Mouse (Mus musculus) ES-Bruce4 (cell line): Measurements from ENCODE around the gene Dgcr8. TPM values are rescaled to one million over a fixed set of nuclear protein-coding genes. Genes with fewer than 3 reads are reported as not detected.
"Not testable (repeated sequence)": the region's sequence is repeated elsewhere in the genome, so short reads cannot be mapped to it uniquely, and the experiment has no call there.

Experiments used
- H3K27ac ChIP-seq: 2 replicates; pipeline ENCODE4 v1.5.1; 2012; ENCODE audit warnings: low read length, inconsistent platforms; ENCODE audit not compliant: insufficient read depth
- H3K27me3 ChIP-seq: 2 replicates; pipeline ENCODE4 v1.6.1; 2012; ENCODE audit warnings: mild to moderate bottlenecking, low read length, inconsistent platforms; ENCODE audit not compliant: control insufficient read depth, poor library complexity, insufficient read depth, severe bottlenecking
- H3K36me3 ChIP-seq: 2 replicates; pipeline ENCODE4 v1.6.1; 2012; ENCODE audit warnings: inconsistent platforms, mild to moderate bottlenecking, low read length, moderate library complexity; ENCODE audit not compliant: control insufficient read depth, poor library complexity, insufficient read depth, severe bottlenecking
- H3K4me1 ChIP-seq: one replicate; pipeline ENCODE4 v1.8.1; 2011; ENCODE audit warnings: low read length; ENCODE audit not compliant: control insufficient read depth, insufficient read depth
- H3K4me3 ChIP-seq: 2 replicates; pipeline ENCODE4 v1.5.1; 2011; ENCODE audit warnings: low read depth, mild to moderate bottlenecking, low read length
- H3K9ac ChIP-seq: 2 replicates; pipeline ENCODE4 v1.6.1; 2012; ENCODE audit warnings: low read depth, mild to moderate bottlenecking, inconsistent platforms; ENCODE audit not compliant: poor library complexity, severe bottlenecking
- H3K9me3 ChIP-seq: replicated peaks from 2 replicates; pipeline ENCODE4 v1.6.1; 2012; ENCODE audit warnings: mild to moderate bottlenecking, low read length, inconsistent platforms; ENCODE audit not compliant: control insufficient read depth, poor library complexity, insufficient read depth, severe bottlenecking
- CTCF ChIP-seq: IDR thresholded peaks from one replicate; pipeline ENCODE4 v1.8.1; 2011; ENCODE audit warnings: low read depth, low read length
- EP300 ChIP-seq: IDR thresholded peaks from 2 replicates; pipeline ENCODE4 v1.6.1; 2011; ENCODE audit warnings: low read depth, low read length; ENCODE audit not compliant: insufficient read depth
- POLR2A ChIP-seq: IDR thresholded peaks from one replicate; pipeline ENCODE4 v1.8.1; 2011; ENCODE audit warnings: low read length; ENCODE audit not compliant: insufficient read depth
- polyA plus RNA-seq: library from polyadenylated mRNA; stranded (reverse); fragments of >200 nt; gene quantifications from 2 replicates; pipeline ENCODE4 v1.2.4, GENCODE M21; 2011; ENCODE audit warnings: low read depth; ENCODE audit not compliant: missing spikeins, insufficient read depth, insufficient read length

Gene Dgcr8
- polyA plus RNA-seq, 1 experiment: 82.7 TPM

DNA sequence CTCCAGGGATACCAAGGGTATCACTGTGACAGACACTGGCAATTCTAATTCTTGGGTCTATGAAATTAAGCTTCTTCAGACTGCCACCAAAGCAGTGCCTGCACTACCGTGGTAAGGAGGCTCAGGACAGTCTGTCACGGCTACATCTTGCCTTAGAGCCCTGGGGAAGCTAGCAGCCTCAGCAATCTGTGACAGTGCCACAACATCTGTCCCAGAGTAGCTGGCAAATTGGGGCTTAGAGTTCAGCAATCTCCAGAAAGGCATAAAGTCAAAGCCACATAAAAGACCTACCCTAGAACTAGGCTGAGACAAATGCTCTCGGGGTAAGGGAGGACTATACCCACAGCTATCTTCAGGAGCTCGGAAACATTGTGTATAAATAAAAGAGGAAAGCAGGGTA, 36.7 kb upstream of the Dgcr8 start:
- Histone ChIP-seq H3K4me1 (peaks cover 4% of the 10 kb centered on the region), H3K4me3 (no peak overlapping the region), H3K9me3 (no peaks in the 10 kb centered on the region), H3K27me3 (no peaks in the 10 kb centered on the region), H3K9ac (no peak overlapping the region), H3K27ac (no peak overlapping the region), H3K36me3 (no peaks in the 10 kb centered on the region)
- TF ChIP-seq POLR2A (no peak), EP300 (no peak), CTCF (no peak)

DNA sequence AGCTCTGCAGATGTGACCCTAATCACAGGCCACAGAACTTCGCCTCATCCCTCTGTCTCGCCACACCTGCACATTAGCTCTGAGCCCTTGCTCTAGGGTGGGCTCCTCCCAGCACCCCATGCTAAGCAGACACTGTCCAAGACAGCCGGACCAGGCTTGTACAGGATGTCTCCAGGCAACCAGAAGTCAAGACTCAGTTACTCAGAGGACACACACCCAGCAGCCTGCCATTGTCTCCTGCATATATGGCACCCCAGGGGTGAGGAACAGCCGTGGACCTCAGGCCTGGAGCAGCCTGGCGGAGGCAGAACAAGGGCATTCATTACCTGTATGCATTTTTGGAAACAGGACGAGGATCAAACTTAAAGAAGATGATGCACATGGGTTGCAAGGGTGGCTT, 35.0 kb upstream of the Dgcr8 start:
- Histone ChIP-seq H3K9me3 (no peaks in the 10 kb centered on the region), H3K27me3 (no peaks in the 10 kb centered on the region), H3K4me3 (no peak overlapping the region), H3K36me3 (no peaks in the 10 kb centered on the region), H3K9ac (no peak overlapping the region), H3K27ac (no peak overlapping the region), H3K4me1 (peaks cover 4% of the 10 kb centered on the region)
- no peak for TF ChIP-seq CTCF
- 0 out of 2 replicates have a peak, but pooled peaks have one; percentile 47 for TF ChIP-seq EP300
- TF ChIP-seq POLR2A: no peak

DNA sequence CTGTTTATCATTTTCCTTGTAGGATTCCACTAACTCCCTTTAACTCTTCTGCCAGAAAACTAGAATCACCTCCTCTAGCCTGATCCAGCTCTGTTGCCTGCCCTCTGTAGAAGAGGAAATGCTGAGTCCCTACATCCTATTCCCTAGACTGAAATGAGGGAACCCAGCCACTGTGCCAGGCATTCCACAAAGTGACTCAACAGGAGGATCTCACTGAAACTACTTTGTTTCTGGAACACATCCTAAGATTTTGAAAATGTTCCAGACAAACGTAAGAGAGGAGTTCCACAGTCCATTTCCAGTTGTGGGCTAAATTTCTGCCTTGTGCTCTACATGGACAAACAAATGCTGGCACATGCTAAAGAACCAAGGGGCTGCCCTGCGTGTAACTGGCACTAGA, 34.4 kb upstream of the Dgcr8 start:
- no peak overlapping the region for H3K4me3 ChIP-seq
- H3K9me3 ChIP-seq: no peaks in the 10 kb centered on the region
- H3K9ac ChIP-seq: no peak overlapping the region
- no peak overlapping the region for H3K27ac ChIP-seq
- TF ChIP-seq POLR2A (no peak), CTCF (no peak), EP300 (no peak)
- H3K27me3 ChIP-seq: no peaks in the 10 kb centered on the region
- no peaks in the 10 kb centered on the region for H3K36me3 ChIP-seq
- peaks cover 4% of the 10 kb centered on the region for H3K4me1 ChIP-seq

DNA sequence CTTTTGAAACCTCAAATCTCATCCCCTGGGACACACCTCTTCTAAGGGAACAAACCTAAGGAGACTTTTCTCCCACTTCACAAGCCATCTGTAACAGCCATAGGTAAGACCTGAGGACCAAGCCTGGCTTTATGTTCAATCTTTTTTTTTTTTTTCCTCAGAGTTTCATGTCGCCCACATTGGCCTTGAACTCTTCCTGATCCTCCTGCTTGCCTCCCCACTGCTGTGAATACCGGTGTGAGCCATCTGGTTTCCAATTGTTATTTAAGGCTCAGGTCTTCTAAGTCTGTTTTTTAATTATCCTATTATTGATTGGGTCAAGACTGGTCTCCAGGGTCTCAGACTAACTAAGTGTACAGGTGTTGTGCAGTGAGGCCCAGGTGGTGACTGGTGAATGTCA, 32.4 kb upstream of the Dgcr8 start:
- TF ChIP-seq CTCF: no peak
- no peak for TF ChIP-seq POLR2A
- no peak for TF ChIP-seq EP300
- no peak overlapping the region for H3K27ac ChIP-seq

DNA sequence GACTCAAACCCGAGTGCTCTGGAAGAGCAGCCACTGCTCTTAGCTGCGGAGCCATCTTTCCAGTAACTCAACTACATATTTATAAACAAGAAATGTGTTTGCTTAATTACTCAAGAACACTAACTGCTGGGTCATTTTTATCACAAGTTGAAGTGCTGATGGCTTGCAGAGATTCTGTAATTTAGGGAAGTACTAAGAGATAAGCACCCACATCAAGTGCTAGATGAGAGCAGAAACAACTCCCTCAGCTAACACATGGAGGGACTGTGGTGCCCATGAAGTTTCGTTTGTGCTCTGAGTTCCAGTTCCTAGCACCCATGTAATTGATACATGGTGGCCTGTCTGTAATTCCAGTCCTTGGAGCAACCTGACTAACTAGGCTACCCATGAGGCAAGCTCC, 29.9 kb upstream of the Dgcr8 start:
- Histone ChIP-seq H3K27ac (no peak overlapping the region), H3K4me1 (peaks cover 4% of the 10 kb centered on the region), H3K9ac (no peak overlapping the region), H3K27me3 (no peaks in the 10 kb centered on the region), H3K36me3 (no peaks in the 10 kb centered on the region), H3K9me3 (no peaks in the 10 kb centered on the region), H3K4me3 (no peak overlapping the region)
- TF ChIP-seq POLR2A (no peak), CTCF (no peak), EP300 (no peak)

More for the DNA sequence above, 32.4 kb upstream of the Dgcr8 start:
- H3K4me1 ChIP-seq: peaks cover 4% of the 10 kb centered on the region
- H3K4me3 ChIP-seq: no peak overlapping the region
- H3K27me3 ChIP-seq: no peaks in the 10 kb centered on the region
- no peaks in the 10 kb centered on the region for H3K36me3 ChIP-seq
- H3K9ac ChIP-seq: no peak overlapping the region
- H3K9me3 ChIP-seq: no peaks in the 10 kb centered on the region

DNA sequence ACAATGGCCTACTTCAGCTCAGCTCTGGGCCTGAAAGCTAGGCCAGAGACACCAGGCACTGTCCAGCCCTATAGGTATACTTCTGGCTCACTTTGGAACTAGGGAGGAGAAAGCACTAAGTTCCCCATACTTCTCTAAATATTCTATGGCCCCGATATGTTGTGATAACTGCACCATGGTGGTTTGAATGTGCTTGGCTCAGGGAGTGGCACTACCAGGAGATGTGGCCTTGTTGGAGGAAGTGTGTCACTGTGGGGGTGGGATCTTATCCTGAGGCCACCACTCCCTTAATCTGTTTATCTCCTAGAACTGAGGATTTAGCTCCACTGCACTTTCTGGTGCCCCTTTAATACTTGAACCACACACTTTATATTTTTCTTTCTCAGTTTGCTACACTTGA, 19.1 kb upstream of the Dgcr8 start:
- Histone ChIP-seq H3K27me3 (no peaks in the 10 kb centered on the region), H3K9ac (no peak overlapping the region), H3K27ac (no peak overlapping the region), H3K4me3 (no peak overlapping the region), H3K9me3 (no peaks in the 10 kb centered on the region), H3K4me1 (no peaks in the 10 kb centered on the region), H3K36me3 (no peaks in the 10 kb centered on the region)
- TF ChIP-seq EP300 (no peak), CTCF (no peak), POLR2A (no peak)

DNA sequence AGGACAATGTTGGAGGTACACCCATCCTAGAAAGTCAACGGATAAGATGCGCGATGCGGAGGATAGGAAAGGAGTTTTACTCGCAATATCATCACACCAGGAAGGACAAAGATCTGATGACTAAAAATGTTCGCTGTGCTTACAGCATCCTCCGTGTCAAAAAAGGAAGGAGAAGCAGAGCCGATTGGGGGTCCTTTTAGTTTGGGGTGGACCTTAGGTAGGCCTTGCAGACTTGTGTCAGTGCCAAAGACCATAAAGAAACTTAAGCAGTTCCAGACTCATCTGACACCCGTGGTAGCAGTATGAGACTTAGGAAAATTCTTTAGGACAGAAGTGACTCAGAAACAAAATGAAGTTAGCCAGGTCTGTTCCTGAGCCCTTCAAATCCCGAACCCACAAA, 568 bp upstream of the Dgcr8 start:
- not testable (repeated sequence) for H3K27me3 ChIP-seq, H3K4me1 ChIP-seq, H3K9me3 ChIP-seq
- Histone ChIP-seq H3K9ac (peak overlapping the region; percentile 52; the same call in 1 of the 2 replicates), H3K27ac (peak overlapping the region; percentile 65; the same call in 1 of the 2 replicates), H3K4me3 (peak overlapping the region; percentile 54), H3K36me3 (peaks cover 15% of the 10 kb centered on the region)
